Mouse (Mus musculus) mature B cell (primary cell): ENCODE results near the gene Pcdh15.

ENCODE experiments used
- in situ Hi-C: fragments of 300-500 bp; cut with MboI; formaldehyde crosslinking; loops from 2 replicates; pipeline ENCODE4 v1.14.3; 2019

Gene Pcdh15

DNA sequence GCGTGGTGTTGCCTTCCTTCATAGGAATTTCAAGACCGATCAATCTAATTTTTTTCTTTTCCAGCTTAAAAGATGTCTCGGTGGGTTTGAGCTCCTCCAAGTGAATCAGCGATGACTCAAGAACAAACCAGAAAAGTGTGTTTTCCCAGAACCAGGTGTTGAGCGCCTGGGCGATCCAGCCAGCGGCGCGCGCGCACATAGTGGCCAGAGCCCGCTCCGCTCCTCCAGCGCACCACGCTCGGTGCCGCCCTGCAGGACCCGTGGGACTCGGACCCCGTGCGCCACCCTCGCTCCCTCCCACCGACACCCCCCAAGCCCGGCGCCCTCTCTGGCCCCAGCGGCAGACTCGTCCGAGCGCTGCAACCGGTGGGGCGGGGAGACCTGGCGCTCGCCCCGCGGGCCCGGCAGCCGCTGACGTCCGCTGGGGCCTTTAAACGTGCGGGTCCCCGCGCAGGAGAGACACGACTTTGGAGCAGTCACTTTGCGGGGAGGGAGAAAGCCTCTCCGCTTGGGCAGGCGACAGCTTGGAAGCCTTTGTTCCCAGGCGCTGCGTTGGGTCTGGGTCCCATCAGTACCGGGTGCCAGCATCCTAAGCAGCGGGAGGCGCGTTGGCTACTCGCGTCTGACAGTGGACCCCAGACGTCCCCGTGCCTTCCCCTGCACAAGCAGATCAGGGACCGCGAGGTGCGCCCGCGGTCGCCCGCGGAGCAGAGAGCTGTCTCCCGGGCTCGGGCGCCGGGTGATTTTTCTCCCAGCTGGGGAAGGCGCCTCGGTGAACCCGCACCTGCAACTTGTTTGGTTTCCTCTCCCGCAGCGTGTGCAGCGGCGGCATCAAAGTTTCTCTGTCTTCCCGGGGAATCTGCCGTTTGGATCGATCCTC lies at the start of gene Pcdh15:
Gene Pcdh15, plus strand, starts transcription at position 377 of the 880 bp plus-strand sequence.
- in situ Hi-C loops: no loop called here

DNA sequence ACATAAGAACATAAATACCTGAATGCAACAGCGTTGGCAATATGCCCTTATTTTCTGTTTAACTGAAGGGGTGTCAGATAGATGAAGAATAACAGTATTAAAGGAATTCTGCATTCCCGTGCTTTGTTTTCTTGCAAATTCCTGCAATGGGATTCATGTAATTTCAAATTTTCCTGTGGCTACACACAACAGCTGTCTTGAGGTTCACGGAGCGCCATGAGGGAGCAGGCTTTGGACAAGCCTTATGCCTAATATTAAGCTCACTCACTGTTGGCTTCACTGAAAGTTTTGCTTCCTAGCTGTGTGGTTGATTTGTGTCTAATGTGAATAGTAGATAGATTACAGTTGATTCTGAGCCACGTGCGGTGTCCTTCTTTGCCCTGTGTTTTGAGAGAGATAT lies 47.1 kb upstream of the Pcdh15 start:
- in situ Hi-C loops: no loop called here

DNA sequence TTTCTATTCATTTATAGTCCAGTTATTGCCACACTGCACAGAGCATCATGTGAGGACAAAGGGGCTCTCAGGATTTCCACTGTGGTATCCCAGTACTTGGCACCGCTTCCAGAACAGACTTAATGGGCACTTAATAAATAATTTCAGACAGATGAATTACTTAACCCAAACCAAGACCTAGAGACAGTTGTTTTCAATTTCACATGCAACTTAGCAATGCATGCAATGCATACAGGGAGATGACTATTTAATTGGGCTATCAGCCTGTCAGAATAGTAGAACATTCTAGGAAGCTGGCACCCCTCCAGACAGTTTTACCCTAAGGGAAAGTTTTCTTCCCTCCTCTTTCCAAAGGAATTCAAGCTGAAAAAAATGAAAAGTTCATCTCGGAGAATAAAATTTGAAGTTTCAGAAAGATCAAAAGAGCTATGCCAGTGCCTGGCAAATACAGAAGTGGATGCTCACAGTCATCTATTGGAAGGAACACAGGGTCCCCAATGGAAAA lies 39.4 kb upstream of the Pcdh15 start:
- in situ Hi-C loops: no loop called here

DNA sequence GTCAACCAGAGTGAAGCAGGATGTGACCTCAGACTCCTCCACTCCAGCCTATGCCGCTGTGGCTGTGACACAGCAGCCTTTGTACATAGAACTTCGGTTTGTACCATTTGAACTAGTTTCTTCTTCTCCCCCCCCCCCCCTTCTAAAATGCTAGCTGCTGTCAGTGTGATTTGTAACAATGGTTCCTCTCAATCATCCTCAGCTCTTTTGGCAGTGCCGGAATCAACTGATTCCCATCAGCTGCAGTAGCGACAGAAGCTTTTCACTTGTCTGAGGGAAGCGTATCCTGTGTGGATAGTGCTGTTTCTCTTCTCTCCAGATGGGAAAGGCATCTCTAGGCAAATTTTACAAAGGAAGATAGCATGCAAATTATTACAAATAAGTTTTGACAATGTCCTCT lies 12.4 kb upstream of the Pcdh15 start:
- in situ Hi-C loops: no loop called here

DNA sequence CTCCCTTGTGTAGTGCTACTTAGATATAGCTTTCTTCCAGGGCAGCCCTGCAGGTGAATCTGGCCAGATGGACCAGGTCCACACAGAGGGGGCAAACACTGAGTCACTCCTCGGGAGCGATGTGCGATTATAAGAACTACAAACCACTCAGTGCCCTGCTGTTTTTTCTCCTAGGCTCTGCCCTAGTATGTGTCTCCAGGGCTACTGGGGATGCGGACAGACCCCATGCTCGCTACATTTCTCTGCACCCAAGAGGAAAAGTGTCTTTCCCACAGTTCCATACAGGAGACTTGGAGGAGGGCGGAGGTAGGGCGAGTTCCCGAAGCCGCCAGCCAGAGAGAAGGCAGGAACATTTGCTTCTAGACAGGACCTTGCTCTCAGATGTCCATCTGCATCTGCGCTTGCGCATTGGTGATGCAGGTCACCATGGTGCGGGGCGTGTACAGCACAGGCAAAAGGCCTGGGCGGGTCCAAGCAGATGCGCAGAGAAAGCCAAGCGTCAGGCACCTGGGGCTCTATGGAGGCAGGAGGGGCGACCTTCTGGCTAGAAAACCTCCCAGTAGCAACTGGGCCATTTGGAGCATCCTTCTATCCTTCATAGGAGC lies 2.5 kb upstream of the Pcdh15 start:
- in situ Hi-C loops: no loop called here

DNA sequence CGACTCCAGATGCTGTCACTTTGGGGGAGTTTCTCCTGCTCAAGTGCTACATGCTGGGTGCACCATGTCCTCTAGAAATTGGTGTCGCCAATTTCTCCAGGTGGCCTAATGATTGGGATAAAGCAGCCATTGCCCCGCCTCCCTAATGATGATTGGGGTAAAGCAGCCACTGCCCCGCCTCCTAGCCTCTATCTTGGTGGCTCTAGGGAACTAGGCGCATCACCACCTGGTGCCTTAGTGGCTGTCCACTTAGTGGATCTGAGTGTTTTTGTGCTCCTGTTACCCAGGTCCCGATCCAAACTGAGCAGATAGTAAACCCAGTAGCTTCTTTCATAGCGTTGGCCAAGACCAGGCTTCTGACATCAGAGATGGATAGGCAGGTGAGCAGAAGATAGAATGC lies 2.0 kb upstream of the Pcdh15 start:
- in situ Hi-C loops: no loop called here

DNA sequence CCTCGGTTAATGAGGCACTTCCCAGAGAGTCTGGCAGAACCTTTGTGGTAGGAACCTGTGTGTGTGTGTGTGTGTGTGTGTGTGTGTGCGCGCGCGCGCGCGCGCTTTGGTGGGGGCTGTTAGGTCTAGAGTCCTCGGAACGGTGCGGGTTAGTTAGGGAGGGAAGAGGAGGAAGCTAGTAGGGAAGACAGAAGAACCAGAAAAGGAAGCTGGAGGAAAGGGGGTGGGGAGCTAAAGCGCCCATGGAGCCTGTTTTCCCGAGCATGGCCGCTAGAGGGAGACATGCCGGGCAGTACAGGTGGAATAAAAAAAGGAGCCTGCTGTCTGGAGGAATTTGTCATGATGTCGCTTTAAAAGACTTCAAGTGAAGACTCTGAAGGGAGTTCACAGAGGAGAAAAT lies 1.2 kb upstream of the Pcdh15 start:
- in situ Hi-C loops: no loop called here

DNA sequence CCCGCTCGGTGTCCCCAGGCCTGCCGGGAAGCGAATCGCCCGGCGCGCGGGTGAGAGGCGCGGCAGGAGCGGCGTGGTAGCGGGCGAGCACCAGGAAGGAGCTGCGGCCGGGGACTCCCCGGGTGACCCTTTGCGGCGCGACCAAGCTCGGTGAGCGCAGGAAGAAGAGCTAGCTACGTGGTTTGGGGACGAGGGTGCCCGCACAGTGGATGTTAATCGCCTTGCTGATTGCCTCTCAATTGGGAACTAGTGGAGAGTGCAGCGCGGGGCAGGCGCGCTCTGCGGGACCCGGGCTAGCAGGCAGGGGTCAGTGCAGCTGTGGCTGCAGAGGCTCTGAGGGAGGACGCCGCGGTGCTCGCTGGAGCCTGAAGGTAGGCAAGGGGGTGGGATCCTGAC lies 702 bp downstream of the Pcdh15 start:
- in situ Hi-C loops: no loop called here

DNA sequence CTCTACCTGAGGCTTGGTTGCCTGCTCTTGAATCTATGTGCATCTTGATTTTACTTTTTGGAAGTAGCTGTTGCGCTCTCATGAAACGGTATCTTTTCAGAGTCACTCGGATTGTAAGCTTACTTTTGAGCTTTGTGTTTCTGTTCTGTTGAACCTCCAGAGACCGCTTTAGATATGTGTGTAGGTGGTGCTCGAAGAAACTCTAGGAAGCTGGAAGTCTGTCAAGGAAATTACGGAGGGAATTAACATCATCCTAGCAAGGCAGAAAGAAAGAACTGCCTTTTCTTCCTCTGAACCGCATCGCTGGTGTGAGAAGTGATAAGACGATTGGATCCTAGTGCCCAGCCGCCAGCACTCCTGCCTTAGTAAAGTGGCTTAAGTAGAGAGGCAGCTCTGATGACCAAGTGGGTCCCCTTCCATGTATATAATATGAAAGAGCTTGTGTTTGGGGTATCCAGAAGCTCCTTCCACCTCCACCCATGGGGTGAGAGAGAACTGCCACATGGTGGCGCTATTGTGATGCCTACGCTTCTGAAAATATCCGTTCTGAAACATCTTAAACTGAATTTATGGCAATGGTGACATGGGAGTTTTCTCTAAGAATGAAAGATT lies 4.3 kb downstream of the Pcdh15 start:
- in situ Hi-C loops: no loop called here

DNA sequence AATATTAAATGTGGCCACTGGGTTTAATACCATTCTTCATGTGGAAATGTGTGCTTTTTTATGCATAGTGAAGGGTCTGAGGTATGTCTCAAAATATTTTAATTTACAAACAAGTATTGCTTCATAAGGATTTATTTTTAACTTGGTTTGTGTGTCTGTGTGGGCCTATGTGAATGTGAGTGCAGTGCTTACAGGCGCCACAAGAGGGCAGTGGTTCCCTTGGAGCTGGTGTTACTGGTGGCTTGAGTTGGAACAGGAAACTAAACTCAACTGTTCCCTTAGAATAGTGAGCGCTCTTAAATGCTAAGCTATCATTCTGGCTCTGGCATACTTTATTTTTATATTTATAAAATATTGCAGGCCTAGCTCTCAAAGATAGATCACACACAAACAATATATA lies 6.8 kb downstream of the Pcdh15 start:
- in situ Hi-C loops: no loop called here

DNA sequence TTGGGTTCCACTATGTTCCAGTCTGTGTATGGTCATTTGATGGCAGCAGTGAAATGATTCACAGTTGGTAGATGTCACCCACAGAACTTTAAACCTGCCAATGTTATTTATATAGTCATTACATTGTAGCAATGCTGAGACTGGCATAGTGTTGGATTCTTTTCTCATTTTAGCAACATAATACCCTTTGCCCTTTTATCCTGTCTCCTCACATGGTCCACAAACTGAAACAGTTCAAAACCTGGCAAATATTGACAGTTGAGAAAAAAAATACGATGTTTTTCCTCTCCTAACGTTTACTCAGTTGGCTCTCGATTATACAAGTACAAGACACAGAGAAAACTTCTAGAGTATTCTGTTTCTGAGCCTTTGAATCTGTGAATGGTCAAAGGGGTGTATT lies 38.8 kb downstream of the Pcdh15 start:
- in situ Hi-C loops: no loop called here

DNA sequence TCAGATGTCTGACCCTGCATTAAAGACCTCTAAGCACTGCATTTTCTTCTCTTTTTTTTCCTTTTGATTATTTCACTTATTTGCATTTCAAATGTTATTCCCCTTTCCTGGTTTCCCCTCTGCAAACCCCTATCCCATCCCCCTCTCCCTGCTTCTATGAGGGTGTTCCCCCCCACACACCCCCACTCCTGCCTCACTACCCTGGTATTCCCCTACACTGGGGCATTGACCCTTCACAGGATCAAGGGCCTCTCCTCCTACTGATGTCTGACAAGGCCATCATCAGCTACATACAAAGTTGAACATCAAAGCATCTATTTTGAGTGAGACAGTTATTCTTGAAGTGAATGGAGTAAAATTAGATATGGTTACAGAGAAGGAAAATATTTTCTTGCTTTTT lies 48.4 kb downstream of the Pcdh15 start:
- in situ Hi-C loops: no loop called here

DNA sequence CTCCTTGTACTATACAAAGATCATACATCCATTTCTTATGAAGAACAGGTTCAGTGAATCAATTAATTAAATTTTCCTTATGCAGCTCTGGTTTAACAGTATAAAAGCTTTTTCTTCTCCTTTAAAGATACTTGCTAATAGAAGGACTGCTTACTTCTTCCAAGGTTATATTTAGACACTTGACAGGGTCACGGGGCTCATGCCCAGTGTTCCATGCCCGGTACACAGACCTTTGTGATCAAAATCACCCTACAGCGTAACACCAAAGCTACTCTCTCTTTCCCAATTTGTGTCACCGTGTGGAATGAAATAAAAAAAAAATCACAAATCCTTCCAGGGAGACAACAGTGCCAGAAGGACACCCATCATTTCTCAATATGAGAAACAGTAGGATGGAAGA lies 48.8 kb downstream of the Pcdh15 start:
- in situ Hi-C loops: no loop called here

DNA sequence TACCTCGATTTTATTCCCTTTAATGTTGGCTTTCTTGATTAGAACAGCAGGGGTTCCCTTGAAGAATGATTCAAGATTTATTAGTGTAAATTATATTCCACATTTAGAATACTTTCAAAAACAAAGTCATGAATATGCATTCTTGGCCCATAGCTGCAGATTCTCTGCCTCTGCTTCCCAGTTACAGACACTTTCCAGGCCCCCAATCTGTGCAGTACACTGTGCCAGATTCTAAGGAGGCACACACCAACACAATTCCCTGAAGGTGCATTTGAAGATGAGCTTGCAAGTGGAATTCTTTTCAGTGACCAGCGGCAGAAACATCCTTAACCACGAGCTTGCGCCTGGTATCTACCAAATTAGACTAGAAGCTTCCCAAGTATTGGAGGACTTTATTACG lies 55.4 kb downstream of the Pcdh15 start:
- in situ Hi-C loops: no loop called here

DNA sequence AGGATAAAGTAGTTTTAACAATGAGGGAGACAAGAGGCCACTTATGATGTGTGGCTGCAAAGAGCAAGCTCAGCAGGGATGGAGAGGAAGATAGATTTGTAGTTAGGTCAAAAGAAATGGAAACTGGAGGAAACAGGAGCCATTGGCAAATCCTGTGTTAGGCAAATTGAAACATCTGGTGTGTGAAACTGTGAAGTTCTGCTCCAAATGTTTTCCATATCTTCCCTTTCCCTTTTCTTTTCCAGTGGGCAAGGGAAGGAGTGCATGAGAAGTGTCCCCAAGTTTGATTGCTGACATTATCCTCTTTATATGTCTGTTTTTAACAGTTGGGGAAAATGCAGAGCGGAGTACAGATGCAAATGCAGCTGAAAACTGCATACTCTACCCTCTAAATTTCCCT lies 62.6 kb downstream of the Pcdh15 start:
- in situ Hi-C loops: no loop called here

DNA sequence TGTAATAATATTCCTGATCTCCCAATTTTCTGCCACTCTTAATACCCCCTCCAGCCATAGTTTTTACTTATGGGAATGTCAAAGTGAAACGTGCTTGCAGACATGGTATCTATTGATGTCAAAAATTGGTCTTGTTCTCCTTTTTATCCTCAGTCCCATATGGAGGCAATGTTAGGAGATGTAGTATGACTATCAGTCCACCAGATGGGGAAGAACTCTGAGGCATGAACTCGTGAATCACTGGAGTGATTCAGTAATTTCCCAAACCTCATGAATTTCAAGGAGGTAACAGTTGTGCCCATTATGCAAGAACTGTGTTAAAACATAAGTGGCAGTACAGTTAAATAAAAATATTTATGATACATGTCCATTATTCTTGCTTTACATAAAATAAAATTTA lies 116.9 kb downstream of the Pcdh15 start:
- in situ Hi-C loops: no loop called here

DNA sequence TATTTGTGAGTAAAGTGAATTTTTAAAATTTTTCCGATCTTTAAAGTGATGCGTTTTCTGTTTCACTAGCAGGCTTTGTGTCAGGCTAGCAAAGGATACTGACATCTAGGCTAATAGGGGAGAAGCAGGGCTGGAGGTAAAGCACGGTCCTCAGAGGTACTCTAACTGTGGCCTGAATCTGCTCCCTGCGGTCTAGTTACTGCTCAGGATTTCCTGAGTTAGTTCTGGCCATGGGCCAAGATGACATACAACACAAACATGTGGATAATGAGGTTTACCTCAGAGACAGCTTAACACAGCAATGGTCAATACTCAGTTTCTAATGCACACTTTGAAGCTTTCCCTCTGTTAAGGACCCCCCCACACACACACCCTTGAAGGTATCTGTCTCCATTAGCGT lies 143.2 kb downstream of the Pcdh15 start:
- in situ Hi-C loops: no loop called here

DNA sequence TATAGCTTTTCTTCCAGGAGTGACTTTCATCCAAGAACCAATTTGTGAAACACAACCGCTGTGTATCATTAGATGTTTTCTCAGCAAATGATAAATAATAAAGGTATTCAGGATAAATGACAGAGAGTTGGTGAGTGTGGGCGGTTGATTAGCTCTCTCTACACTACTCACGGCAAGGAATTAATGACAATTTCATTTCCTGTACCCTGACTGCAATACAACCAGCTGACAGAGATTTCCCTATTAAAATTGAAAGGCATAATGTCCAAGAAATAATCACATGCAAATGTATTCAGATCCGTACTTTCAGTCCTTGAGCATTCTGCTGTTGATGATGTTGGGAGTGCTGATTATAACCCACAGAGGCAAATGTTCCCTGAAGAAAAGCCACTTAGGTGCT lies 181.3 kb downstream of the Pcdh15 start:
- in situ Hi-C loops: no loop called here

DNA sequence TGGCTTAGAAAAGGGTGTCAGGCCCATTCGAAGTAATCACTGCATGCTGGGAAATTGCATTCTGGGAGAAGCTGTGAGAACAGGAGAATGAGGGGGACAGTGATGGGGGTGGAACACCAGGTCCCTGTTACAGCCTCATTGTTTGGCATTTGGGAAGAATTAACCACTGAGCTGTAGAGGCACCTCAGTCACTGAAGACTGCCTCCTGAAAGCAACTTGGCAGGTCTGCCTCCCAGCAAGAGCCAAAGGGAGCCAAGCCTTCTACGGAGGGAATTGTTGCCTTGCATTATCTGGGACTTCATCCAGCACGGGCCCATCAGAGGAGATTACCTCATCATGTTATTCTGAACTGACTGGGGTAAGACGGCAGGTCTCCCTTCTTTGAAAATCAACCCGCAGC lies 197.3 kb downstream of the Pcdh15 start:
- in situ Hi-C loops: no loop called here

DNA sequence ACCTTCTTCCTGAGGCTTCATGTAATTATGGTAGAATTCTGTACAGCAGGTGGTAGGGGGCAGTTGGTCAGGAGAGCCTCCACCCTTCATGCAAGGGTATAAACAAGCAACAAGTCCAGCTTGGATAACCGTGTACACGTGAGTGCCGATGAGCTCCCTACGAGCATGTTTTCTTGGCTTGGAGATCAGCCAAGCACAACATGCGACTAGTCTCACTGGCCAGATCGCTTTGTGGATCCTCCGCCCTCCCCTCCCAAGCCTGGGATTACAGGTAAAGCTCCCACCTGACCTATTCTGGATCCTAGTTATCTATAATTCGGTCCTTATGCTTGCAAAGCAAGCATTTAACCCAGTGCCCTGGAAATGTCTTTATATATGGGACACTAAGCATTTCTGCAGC lies 202.8 kb downstream of the Pcdh15 start:
- in situ Hi-C loops: no loop called here

DNA sequence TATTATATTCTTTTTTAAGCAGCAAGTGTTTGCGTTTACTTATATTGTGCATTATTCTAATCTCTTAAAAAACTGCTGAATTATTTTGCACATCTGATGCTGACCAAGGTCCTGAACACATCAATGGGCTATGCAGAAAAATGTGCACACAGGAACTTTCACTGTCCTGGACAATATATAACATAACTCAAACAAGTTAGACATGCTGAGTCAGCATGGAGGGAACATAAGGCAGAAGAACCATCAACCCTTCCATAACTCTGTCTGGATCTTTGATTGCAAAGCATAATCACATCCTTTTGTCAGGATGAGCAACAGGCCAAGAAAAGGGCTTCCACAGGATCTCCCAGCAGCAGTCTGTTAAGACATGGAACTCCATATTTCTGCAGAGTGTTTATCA lies 207.5 kb downstream of the Pcdh15 start:
- in situ Hi-C loops: no loop called here

DNA sequence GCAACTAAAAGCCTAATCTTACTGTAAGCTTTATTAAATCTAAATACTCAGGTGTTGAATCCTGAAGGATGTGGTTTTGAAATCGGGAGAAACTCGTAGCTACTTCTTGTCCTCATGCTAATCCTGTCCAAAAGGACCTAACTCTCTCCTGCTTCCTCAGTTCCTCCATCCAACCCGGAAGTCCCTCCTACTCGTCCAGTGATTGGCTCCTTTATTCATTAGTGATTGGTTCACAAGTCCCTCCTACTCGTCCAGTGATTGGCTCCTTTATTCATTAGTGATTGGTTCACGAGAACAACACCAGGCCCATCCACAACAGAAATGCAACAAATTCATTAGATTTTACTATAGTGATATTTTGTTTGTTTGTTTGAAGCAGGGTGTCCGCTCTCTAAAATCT lies 227.7 kb downstream of the Pcdh15 start:
- in situ Hi-C loops: no loop called here

DNA sequence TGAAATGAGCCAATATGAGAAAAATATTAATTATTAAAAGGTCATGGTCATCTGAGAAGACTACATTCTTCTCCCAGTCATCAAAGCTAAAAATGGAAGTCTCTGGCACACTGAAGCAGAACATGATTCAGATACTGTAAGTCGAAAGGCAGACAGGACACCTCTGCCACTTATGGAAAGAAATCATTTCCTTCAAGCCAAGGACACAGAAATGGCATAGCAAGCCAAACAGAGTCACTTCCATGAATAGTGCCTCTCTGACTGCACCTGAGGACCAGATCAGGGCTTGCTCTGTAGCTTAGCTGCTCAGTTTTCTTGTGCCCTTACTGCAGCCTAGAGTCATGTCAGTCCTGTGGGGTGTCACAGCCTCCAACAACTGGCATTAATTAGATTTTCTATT lies 234.3 kb downstream of the Pcdh15 start:
- in situ Hi-C loops: no loop called here
